Mouse (Mus musculus): Measurements from ENCODE around the gene Lyg2.

Lyg2 gene

DNA sequence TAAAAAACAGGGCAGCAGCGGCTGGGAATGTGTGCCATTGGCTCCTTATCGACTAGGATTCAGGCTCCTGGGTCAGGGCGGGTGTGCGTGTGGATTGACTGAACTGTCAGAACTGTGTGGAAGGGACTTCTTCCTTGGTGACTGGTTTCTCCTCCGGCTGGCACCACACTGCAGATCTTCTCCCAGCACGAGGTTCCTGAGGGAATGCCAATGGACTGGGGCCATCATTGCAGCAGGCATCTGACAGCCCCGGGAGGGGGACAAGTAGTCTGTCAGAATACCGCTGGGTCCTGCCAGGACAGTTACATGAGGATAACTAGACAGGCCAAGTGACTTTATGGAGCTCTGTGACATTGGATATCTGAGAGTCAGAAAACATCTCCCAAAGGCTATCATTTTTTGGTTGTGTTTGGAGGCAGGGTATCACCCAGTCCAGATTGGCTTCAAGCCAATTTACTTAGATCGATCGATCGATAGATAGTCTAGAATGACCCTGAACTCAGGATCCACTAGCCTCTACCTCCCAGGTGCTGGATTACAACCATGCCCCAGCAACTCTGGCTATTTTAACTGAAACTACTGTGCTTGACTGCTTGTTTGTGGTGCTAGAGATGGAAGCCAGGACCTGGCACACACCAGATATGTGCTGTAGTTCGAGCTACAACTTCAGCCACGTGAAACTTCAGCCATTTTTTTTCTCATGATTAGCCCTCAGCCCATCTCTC, 38.4 kb downstream of the Lyg2 start:
- DNase-seq = no peak

DNA sequence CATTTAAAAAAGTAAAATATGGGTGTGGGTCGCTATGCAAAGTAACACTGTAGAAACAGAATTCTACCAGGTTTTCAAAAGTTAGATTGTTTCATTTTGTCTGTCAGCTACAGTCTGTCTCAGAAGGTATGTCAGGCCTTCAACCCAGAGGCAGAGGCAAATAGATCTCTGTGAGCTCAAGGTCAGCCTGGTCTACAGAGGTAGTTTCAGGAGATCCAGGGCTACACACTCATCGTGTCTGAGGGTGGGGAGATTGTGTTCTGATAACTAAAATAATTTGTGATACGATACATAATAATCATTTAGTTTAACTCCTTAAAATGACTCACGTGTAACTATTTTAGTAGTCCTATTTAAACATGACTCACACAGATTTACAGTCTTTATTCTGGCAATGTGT, 43.1 kb downstream of the Lyg2 start:
- DNase-seq = no peak

DNA sequence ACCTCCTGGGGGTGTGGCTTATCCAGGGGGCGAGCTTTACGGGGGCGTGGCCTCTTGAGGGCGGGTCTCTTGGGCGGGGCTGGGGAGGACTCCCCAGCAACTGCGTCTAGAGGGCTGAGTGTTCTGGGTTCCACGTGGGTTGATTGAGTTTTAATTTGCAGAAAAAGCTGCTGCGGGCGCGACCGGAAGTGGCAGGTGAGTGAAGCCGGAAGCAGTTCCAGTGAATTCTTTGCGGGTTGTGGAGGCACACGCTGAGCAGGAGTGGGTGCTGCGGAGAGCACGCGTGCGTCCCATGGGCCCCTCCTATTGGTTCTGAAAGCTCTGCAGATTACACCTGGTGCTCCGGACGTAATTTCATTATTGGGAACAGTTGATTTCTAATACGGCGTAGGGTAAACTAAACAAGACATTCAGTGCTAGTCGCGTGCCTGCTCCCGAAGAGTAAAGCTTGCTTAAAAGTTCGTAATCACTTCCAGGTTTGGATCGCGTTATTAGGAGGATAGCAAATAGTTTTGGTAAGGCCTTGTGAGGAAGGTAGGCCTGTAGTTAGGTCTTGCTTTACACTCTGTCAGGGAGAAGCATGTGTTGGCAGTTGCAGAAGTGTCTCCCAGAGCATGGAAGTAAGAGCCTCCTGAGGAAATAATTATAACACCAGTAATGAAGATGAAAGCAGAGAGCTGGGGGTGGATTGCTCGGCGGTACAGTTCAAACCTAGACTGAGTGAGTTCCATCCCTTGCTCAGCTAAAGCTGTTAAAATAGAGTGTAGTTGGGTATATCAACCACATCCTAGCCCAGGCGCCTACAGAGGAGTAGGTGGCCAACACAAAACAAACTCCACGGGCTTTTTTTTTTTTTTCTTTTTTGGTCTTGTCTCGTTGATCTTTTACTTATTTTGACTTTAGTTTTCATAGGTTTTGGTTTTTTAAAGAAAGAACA, 43.9 kb downstream of the Lyg2 start:
- DNase-seq = peak; percentile 89 to 91

DNA sequence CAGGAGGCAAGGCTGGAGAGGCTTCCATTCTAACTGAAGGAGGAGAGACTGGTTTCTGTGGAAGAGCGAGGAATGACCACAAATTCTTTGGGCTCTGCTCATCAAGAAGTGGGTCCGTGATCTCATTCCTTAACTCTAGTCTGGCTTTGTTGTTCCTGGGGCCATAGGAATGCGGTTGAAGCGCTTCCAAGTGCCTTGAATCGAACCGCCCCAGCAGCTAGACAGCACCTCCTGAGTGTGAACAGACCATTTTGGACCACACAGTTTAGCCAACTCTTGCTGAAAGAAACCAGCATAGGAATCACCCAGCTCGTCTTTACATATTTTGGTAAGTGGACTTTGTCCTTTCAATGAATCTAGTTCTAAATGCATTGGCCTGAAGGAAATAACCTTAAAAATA, 44.6 kb downstream of the Lyg2 start, which contains the start of gene Lipt1:
TSS of gene Lipt1 (plus strand) at position 35 of the 400 bp plus-strand sequence.
- DNase-seq = no peak

DNA sequence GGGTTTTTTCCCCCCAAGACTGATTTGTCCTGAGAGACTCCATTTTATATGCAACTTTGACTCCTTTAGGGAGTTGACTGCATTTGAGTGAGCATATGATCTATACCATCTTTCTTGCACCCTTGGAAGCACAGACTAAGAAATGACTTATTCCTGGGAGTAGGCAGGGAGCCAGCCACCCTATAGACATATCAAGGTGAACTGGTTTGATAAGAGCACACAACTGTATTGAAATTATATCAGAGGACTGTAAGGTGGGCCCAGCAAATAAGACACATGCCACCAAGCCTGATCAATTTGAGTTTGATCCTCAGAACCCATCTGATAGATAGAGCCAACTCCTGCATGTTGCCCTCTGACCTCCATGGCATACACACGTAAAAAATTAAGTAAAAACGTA, 46.9 kb downstream of the Lyg2 start:
- no peak for DNase-seq

DNA sequence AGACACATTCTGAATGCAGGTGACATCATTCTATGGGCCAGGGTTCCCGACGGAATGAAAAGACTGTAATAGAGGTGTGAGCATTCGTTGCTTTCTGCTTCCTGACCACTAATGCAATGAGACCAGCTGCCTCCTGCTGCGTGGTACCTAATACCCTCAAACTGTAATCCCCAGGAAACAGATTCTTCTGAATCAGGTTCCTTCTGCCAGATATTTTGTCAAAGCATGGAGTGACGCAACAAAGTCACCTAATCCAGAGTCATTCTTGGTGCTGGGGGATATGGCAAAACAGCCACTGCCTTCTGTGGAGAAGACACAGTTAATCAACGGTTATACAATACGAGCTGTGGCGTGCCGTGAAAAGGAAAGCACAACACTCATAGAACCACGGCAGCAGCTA, 47.7 kb downstream of the Lyg2 start:
- DNase-seq = no peak

DNA sequence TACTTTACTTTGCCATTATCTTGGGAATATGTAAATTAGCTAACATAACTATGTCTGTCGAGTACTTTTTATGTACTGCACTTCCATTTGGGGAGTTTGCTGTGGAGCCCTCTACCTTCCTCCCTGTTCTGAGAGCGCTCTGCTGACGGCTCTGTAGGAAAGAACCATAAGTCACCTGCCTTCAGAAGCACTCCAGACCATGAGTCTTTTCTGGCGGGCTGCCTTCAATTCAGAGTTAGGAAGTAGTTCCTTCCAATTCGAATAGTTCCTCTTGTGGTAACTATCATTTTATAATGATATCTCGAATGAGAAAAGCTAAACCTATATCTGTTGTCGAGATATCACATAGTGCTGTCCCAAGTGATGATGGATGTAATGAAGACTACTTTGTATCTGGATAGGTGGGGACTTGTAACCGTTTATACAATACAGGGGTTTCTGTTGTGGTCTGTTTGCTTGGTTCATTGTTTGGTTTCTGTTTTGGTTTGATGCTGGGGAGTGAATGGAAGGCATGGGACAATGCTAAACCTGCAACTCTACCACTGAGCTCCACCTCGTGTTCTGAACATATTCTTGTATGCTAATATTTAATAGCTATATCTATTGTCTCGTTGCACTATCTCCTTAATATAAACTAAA, 48.5 kb downstream of the Lyg2 start:
- DNase-seq = no peak

DNA sequence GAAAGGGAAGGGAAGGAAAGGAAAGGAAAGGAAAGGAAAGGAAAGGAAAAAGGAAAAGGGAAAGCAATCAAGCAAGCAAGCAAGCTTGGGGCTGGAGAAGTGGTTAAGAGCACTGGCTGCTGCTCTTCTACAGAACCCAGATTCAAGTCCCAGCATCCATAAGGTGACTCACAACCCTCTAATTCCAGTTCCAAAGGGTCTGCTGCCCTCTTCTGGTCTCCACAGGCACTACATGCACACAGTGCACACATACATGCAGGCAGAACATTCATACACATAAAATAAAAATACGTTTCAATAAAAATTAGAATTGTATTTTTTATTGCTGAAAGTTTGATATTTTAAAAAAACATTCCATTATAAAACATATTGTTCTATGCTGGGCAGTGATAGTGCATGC, 49.2 kb downstream of the Lyg2 start:
- peak; percentile 70 to 73 for DNase-seq

DNA sequence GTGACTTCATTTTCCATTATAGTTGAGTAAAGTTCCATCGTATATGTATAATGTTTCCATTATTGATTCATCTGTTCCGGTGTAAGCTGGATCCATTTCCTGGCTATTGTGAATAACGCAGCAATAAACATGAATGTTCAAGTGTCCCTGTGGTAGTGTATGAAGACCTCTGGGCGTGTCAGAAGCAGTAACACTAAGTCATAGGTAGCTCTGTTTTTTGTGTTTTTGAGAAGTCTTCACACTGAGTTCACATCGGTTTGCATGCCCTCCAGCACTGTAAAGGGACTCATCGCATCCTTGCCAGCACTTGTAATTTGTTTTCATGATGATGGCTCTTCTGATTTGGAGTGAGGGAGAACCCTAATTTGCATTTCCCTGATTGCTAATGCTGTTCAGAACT, 50.0 kb downstream of the Lyg2 start, which contains the start of gene Tsga10:
TSS of gene Tsga10 (minus strand) at position 144 of the 400 bp plus-strand sequence.
- DNase-seq = no peak

DNA sequence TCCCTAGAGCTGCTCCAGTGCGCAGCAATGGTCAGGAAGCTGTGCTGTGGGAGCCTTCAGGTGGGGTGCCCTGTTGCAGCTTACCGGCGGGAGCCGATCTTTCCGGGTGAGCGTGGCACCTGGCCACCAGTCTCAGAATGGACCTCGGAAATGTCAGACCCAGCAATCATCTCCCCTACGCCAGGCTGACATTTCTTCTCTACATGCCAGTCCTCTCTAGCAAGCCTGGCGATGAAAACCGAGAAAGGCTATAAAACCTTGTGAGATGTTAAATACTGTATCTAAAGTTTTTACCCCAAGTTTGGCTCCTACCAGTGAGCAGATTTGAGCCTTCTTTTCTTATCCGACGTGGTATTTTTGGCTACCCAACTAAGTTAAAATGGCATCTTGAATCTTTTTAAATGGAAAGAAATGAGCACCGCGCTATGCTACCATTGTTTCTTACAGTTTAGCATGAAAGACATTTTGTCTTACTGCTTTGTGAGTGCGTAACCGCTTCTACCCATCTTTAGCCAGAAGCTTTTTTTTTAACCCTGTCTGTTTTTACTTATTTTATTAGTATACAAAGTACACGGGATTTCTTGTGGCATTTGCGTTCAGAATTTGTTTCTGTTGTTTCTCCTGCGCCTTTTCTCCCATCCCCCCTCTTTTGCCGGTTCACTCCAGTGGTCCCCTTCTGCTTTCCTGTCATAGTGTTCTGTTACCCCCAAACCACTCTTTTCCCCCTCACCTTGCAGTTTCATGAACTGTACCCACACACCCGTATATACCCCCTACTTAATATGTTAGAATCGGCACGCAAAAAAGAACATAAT, 50.7 kb downstream of the Lyg2 start:
- no peak for DNase-seq

DNA sequence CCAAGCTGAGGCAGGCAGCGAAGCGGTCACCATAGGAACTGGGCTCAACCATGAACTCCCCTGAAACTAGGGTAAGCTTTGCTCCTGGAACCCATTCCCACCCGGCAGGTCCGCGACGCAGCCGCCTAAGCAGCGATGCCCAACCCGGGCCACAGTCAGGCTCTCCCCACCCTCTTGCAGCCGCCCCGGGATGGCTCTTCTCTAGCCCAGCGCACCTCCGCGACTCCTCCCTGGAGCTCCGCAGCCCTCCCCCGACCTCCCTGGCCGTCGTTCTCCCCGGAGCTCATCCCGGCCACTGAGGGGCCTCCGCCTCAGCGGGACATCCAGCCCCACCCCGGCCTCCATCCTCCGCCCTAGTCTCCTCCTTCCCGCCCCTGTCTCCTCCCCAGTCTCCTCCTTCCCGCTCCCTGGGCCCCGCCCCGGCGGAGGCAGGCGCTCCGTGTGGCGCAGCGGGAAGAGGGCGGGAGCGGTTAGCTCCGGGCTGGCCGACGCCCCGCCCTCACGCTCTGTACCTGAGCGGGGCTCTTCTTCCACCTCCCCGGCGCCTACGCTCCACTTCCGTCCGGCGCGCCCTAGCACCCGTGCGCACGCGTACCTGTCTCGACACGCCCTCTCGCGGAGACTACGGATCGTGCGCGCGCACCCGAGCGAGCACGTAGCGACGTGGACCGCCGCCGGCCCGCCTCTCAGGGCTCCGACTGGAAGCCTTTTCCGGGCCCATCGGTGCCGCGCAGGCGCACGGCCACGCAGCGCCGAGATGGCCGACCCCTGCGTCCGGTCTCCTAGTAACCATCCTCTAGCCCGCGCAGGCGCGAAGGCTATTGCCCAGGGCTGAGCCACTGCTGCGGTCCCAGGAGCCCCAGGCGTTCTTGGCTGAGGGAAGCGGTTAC, 51.5 kb downstream of the Lyg2 start:
- DNase-seq = peak; percentile 99 to 100

Data from kidney, postnatal 4 days (tissue).